Mouse (Mus musculus) lung, adult 2 months (tissue): ENCODE measurements around the gene Gxylt1.

ENCODE experiments used
- CTCF ChIP-seq: fragments of 200-500 bp; IDR thresholded peaks from 2 replicates; pipeline ENCODE4 v1.5.1; 2011; ENCODE audit warnings: mild to moderate bottlenecking, low read length, control low read depth; ENCODE audit not compliant: insufficient read depth
- POLR2A ChIP-seq: fragments of 200-500 bp; IDR thresholded peaks from 2 replicates; pipeline ENCODE4 v1.6.1; 2011; ENCODE audit warnings: low read depth, mild to moderate bottlenecking, control low read depth, low read length, borderline replicate concordance; ENCODE audit errors: extremely low read depth

DNA sequence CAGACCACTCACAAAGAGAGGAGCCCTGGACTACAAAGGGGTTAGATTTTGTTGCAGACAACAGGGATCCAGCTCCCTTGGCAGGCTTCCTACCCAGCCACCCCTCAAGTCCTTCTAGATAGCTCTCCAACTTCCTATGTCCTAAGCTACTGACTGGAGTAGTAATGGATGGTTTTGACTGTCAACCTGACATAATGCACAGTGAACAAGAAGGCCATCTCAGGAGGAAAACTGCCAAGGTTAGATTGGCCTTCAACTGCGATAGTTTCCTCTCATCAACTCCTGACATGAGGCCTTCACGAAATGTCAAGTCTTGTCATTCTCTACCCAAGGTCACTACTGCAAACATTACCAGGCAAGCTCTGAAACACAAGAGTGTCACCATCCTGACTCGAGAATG, 10.8 kb downstream of the Gxylt1 start:
- TF ChIP-seq POLR2A = no peak
- TF ChIP-seq CTCF = no peak
